Mouse (Mus musculus): ENCODE measurements around the gene Eif4g1.

- TF ChIP-seq CTCF (IDR thresholded peaks at IDR 0.05; ENCODE audit: borderline replicate concordance, extremely low read depth, insufficient read depth, insufficient read length): no peak
- no peak for TF ChIP-seq POLR2A (IDR thresholded peaks at IDR 0.05; ENCODE audit: borderline replicate concordance, extremely low read depth, insufficient read depth, insufficient read length, poor library complexity, severe bottlenecking)
Measured at GRCm38 (mm10) chr16:20671886-20672285, 3.8 kb downstream of the Eif4g1 start.
